Mouse (Mus musculus): ENCODE measurements around the gene Tmed2.

- TF ChIP-seq CTCF (IDR thresholded peaks at IDR 0.05; ENCODE audit: low read depth) = no peak
- no peak for TF ChIP-seq EP300 (IDR thresholded peaks at IDR 0.05; ENCODE audit: low read depth)
These were observed 39.0 kb upstream of the Tmed2 start for GRCm38 (mm10) chr5:124501541-124501940.

All from heart, postnatal 0 days (tissue).